Mouse (Mus musculus) midbrain, embryonic 14.5 days (tissue): ENCODE data around the gene Calhm1. TPM values are rescaled to one million over a fixed set of nuclear protein-coding genes. Genes with fewer than 3 reads are reported as not detected.
"Not testable (repeated sequence)": the region's sequence is repeated elsewhere in the genome, so short reads cannot be mapped to it uniquely, and the experiment has no call there.

ENCODE experiments used
- ATAC-seq: fragments of 200-750 bp; cut with Nextera tagmentation; 2 replicates; pipeline ENCODE4 v1.8.0; 2017; ENCODE audit warnings: moderate number of reproducible peaks, moderate library complexity; ENCODE audit not compliant: low FRiP score, low TSS enrichment
- DNase-seq: peaks from one replicate; pipeline ENCODE4 v3.0.0-alpha.2; 2015
- H3K27ac ChIP-seq: fragments of 300-500 bp; sonication (generic); replicated peaks from 2 replicates; pipeline ENCODE4 v1.5.1; 2014; ENCODE audit warnings: mild to moderate bottlenecking, low read depth, low read length, moderate library complexity
- H3K27me3 ChIP-seq: fragments of 300-500 bp; sonication (generic); 2 replicates; pipeline ENCODE4 v1.6.1; 2014; ENCODE audit warnings: low read length, control low read depth, mixed read lengths; ENCODE audit not compliant: control insufficient read depth, insufficient read depth
- H3K36me3 ChIP-seq: fragments of 300-500 bp; sonication (generic); 2 replicates; pipeline ENCODE4 v1.6.1; 2014; ENCODE audit warnings: low read length, control low read depth; ENCODE audit not compliant: control insufficient read depth, insufficient read depth
- H3K4me1 ChIP-seq: fragments of 300-500 bp; sonication (generic); 2 replicates; pipeline ENCODE4 v1.6.1; 2014; ENCODE audit warnings: mild to moderate bottlenecking, antibody characterized with exemption, low read length, control low read depth; ENCODE audit not compliant: control insufficient read depth, insufficient read depth
- H3K4me2 ChIP-seq: fragments of 300-500 bp; sonication (generic); 2 replicates; pipeline ENCODE4 v1.6.1; 2014; ENCODE audit warnings: mild to moderate bottlenecking, low read length, moderate library complexity
- H3K4me3 ChIP-seq: fragments of 300-500 bp; sonication (generic); replicated peaks from 2 replicates; pipeline ENCODE4 v1.5.1; 2014; ENCODE audit warnings: low read depth, low read length
- H3K9ac ChIP-seq: fragments of 300-500 bp; sonication (generic); replicated peaks from 2 replicates; pipeline ENCODE4 v1.6.1; 2014; ENCODE audit warnings: mild to moderate bottlenecking, low read length, moderate library complexity
- H3K9me3 ChIP-seq: fragments of 300-500 bp; sonication (generic); 2 replicates; pipeline ENCODE4 v1.6.1; 2016; ENCODE audit warnings: low read length, control low read depth, mixed read lengths; ENCODE audit not compliant: control insufficient read depth
- WGBS: fragments of 180-500 bp; shearing (Covaris S2); extraction: QIAGEN DNeasy Blood & Tissue Kit; methylation state at CpG from one replicate; pipeline ENCODE4 v1.1.7; 2014; 5-methylcytosine and 5-hydroxymethylcytosine counted together
- polyA plus RNA-seq: library from polyadenylated mRNA; unstranded; fragments of >200 nt; fragmentation: Nextera tagmentation; extraction: Ambion mirVana; gene quantifications from 2 replicates; pipeline ENCODE4 v1.2.1, GENCODE M21; 2014

Gene Calhm1
- polyA plus RNA-seq, 1 experiment from 2014 or later: not detected

DNA sequence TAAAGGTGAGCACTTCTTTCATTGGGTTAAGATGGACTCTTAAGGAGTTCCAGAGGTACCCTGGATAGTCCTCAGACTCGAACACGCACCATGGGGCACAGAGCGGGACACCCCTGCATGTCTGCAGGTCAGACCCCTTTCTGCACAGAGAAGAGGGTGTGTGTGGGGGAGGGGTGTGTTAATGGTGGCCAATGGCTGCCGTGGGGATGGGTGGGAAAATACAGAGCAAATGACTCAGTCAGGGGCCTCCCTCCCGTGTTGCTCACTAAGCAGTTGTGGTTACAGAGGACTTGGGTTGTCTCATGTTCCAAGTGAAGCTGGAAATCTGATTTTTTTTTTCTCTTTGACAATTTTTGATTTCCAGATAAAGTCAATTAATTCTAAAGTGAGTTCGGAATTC lies 1.6 kb downstream of the Calhm1 start:
- H3K4me2 ChIP-seq: no peak overlapping the region
- no peaks in the 10 kb centered on the region for H3K27me3 ChIP-seq
- DNase-seq (no peak), ATAC-seq (no peak)
- no peaks in the 10 kb centered on the region for H3K9me3 ChIP-seq
- H3K27ac ChIP-seq: no peak overlapping the region
- H3K4me1 ChIP-seq: peaks cover 11% of the 10 kb centered on the region
- WGBS: 90% methylated on average over 6 of the region's 6 CpGs
- no peak overlapping the region for H3K9ac ChIP-seq
- no peaks in the 10 kb centered on the region for H3K36me3 ChIP-seq
- no peak overlapping the region for H3K4me3 ChIP-seq

DNA sequence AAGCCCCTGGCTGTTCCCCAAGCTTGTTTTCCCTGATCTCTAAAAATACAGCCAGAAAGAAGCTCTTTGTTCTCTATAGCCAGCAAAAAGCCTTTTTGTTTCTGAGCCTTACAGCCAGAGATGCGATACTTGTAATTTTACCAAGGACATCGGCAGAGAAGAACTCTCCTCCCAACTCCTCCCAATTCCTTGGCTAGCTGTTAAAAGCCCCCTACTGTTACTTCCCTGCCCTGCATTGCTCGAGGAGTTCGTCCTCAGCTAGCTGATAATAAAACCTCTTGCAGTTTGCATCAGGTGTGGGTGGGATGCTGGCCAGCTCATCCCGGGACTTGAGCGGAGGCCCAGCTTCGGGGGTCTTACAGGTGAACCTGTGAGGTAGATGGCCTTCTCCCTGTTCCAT lies 4.4 kb downstream of the Calhm1 start:
- DNase-seq: peak; percentile 13
- WGBS: 53% methylated on average over 7 of the region's 7 CpGs
- H3K4me3 ChIP-seq: not testable (repeated sequence)

DNA sequence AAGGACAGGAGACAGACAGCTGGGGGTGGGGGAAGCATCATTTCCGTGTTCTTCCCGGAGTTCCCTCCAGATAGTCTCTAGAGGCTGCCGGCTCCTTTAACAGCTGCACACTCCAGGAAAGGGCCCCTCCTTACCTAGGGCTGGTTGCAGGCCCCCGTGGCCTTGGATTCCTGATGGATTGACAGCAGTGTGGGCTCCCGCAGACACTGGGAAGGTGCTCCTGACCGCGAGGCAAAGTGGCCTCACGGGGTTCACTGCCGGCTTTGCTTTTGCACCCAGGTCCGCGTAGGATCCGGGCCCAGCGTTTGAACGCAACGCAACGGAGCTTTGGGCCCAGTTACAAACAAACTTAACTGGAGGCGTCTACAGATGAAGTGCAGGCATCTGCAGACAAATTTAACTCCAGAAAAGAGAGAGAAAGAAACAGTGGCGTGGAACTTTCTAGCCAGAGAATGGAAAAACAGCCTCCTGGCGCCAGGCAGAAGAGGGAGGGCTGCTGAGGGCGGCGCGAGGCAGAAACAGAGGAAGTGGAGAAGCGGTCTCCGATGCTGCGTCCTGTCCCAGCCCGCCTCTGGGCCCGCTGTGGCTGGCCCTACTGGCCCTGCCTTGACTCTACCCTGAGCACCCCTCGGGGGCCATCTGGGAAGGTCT lies 6.2 kb downstream of the Calhm1 start, which contains the start of gene Calhm2:
Gene Calhm2, minus strand, starts transcription at position 524 of the 651 bp plus-strand sequence.
- ATAC-seq (no peak), DNase-seq (peak; percentile 22)
- WGBS: 11% methylated on average over 28 of the region's 28 CpGs
- no peaks in the 10 kb centered on the region for H3K9me3 ChIP-seq
- H3K4me3 ChIP-seq: no peak within 1 kb of the TSS; the same call in 1 of the 2 replicates
- peaks cover 4% of the 10 kb centered on the region for H3K36me3 ChIP-seq
- H3K27me3 ChIP-seq: no peaks in the 10 kb centered on the region
- H3K4me2 ChIP-seq: peak within 1 kb of the TSS; percentile 40
- H3K9ac ChIP-seq: no peak within 1 kb of the TSS; the same call in 1 of the 2 replicates
- no peak within 1 kb of the TSS for H3K27ac ChIP-seq
- H3K4me1 ChIP-seq: peaks cover 15% of the 10 kb centered on the region

More for the DNA sequence above, 4.4 kb downstream of the Calhm1 start:
- H3K36me3 ChIP-seq, H3K27me3 ChIP-seq, H3K27ac ChIP-seq, H3K9me3 ChIP-seq, H3K9ac ChIP-seq, ATAC-seq, H3K4me2 ChIP-seq: not testable (repeated sequence)
- H3K4me1 ChIP-seq: peaks cover 15% of the 10 kb centered on the region

GRCm38 (mm10) chr19:47137051-47137581 lies 6.9 kb downstream of the Calhm1 start:
- WGBS: 51% methylated on average over 6 of the region's 6 CpGs
- Histone ChIP-seq H3K36me3 (peaks cover 12% of the 10 kb centered on the region), H3K9ac (no peak overlapping the region), H3K27me3 (no peaks in the 10 kb centered on the region), H3K4me1 (peaks cover 15% of the 10 kb centered on the region), H3K9me3 (no peaks in the 10 kb centered on the region), H3K27ac (no peak overlapping the region), H3K4me3 (no peak overlapping the region), H3K4me2 (peak overlapping the region; percentile 40; the same call in 1 of the 2 replicates)
- DNase-seq: no peak
- ATAC-seq: no peak

- WGBS: 83% methylated on average over 5 of the region's 5 CpGs
- Histone ChIP-seq H3K36me3 (peaks cover 22% of the 10 kb centered on the region), H3K27ac (no peak overlapping the region), H3K4me2 (no peak overlapping the region), H3K9me3 (no peaks in the 10 kb centered on the region), H3K4me1 (peaks cover 15% of the 10 kb centered on the region), H3K9ac (no peak overlapping the region), H3K27me3 (no peaks in the 10 kb centered on the region), H3K4me3 (no peak overlapping the region)
- no peak for DNase-seq
- no peak for ATAC-seq
Observed at GRCm38 (mm10) chr19:47136170-47136569, 7.9 kb downstream of the Calhm1 start.

DNA sequence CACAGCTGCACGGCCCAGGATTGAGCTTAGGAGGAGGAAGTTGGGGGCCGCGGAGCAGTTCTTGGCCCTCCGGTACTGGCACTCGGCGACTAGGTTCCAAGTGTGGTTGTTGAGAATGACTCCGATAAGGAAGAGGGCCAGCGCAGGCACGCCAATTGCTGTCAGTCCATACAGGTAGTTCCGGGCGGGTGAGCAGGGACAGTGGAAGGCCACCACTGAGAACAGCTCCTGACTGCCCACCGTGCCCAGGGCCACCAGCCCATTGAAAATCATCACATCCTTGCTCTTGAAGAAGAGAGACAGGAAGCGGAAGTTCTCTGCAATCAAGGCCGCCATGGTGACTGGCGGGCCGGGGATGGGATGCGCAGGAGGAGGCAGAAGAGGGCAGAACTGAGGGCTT lies 8.5 kb downstream of the Calhm1 start:
- ATAC-seq: no peak
- no peak overlapping the region for H3K4me3 ChIP-seq
- no peak overlapping the region for H3K4me2 ChIP-seq
- no peaks in the 10 kb centered on the region for H3K9me3 ChIP-seq
- no peak for DNase-seq
- H3K36me3 ChIP-seq: peaks cover 28% of the 10 kb centered on the region
- H3K4me1 ChIP-seq: peaks cover 15% of the 10 kb centered on the region
- H3K27me3 ChIP-seq: no peaks in the 10 kb centered on the region
- 89% methylated on average over 17 of the region's 17 CpGs for WGBS
- H3K9ac ChIP-seq: no peak overlapping the region
- no peak overlapping the region for H3K27ac ChIP-seq

- Histone ChIP-seq H3K4me1 (peaks cover 11% of the 10 kb centered on the region), H3K27ac (no peak overlapping the region), H3K9ac (no peak overlapping the region), H3K27me3 (no peaks in the 10 kb centered on the region), H3K9me3 (no peaks in the 10 kb centered on the region), H3K36me3 (peaks cover 52% of the 10 kb centered on the region), H3K4me3 (no peak overlapping the region), H3K4me2 (no peak overlapping the region)
- DNase-seq: no peak
- ATAC-seq: no peak
- 95% methylated on average over 7 of the region's 7 CpGs for WGBS
Observed at GRCm38 (mm10) chr19:47133161-47133560, 10.9 kb downstream of the Calhm1 start.

DNA sequence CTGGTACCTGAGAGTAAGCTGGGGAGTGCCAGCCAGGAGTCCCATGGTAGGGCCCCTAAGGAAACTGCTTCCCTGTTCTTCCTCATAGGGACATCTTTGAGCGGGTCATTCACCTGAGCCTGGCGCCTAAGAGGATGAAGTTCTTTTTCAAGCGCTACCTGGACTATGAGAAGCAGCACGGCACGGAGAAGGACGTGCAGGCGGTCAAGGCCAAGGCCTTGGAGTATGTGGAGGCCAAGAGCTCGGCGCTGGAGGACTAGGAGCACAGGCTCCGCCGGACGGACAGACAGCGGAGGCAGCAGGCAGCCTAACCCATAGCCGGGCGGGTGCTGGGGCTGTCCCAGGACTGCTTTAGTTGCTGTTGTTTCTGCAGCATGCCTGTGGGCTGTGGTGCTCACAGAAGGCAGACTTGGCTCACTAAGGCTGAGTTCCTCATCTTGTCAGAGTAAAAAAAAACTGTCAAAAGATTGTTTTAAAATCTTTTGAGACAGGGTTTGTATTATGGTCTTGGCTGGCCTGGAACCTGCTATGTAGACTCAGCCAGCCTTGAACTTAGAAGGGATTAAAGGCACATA lies 13.4 kb downstream of the Calhm1 start:
- Histone ChIP-seq H3K27me3 (no peaks in the 10 kb centered on the region), H3K27ac (no peak overlapping the region), H3K4me2 (no peak overlapping the region), H3K36me3 (peaks cover 77% of the 10 kb centered on the region), H3K9me3 (no peaks in the 10 kb centered on the region), H3K9ac (no peak overlapping the region), H3K4me1 (no peaks in the 10 kb centered on the region), H3K4me3 (no peak overlapping the region)
- WGBS: 96% methylated on average over 15 of the region's 15 CpGs
- DNase-seq (no peak), ATAC-seq (no peak)

- H3K9ac ChIP-seq: no peak overlapping the region
- 91% methylated on average over 11 of the region's 11 CpGs for WGBS
- no peak for ATAC-seq
- no peaks in the 10 kb centered on the region for H3K27me3 ChIP-seq
- no peak for DNase-seq
- H3K4me2 ChIP-seq: no peak overlapping the region
- H3K9me3 ChIP-seq: no peaks in the 10 kb centered on the region
- H3K27ac ChIP-seq: no peak overlapping the region
- H3K36me3 ChIP-seq: peaks cover 92% of the 10 kb centered on the region
- H3K4me3 ChIP-seq: no peak overlapping the region
- no peaks in the 10 kb centered on the region for H3K4me1 ChIP-seq
Observed at GRCm38 (mm10) chr19:47128835-47129234, 15.2 kb downstream of the Calhm1 start.
